Mouse (Mus musculus): ENCODE data around the gene Cdc42ep2. TPM values are rescaled to one million over a fixed set of nuclear protein-coding genes. Genes with fewer than 3 reads are reported as not detected.

Gene Cdc42ep2
- total RNA-seq (2021), result 1 to 10 TPM; 6.3 to 6.4 TPM

GRCm38 (mm10) chr19:5924713-5925093, at the start of gene Cdc42ep2:
Gene Cdc42ep2 (minus strand): TSS chr19:5924816.
- peak; percentile 63 to 79 for DNase-seq (ENCODE audit: extremely low spot score in 1 of 2, low spot score in 1 of 2)

- DNase-seq (ENCODE audit: extremely low spot score in 1 of 2, low spot score in 1 of 2), result no peak
Observed at GRCm38 (mm10) chr19:5967664-5968063, 43.0 kb upstream of the Cdc42ep2 start.

GRCm38 (mm10) chr19:5966786-5967185, 42.2 kb upstream of the Cdc42ep2 start:
- no peak for DNase-seq (ENCODE audit: extremely low spot score in 1 of 2, low spot score in 1 of 2)

- DNase-seq (ENCODE audit: extremely low spot score in 1 of 2, low spot score in 1 of 2), result no peak
Observed at GRCm38 (mm10) chr19:5965910-5966309, 41.3 kb upstream of the Cdc42ep2 start.

- peak; percentile 33 to 77 for DNase-seq (ENCODE audit: extremely low spot score in 1 of 2, low spot score in 1 of 2)
Observed at GRCm38 (mm10) chr19:5965280-5965679, 40.7 kb upstream of the Cdc42ep2 start.

- no peak for DNase-seq (ENCODE audit: extremely low spot score in 1 of 2, low spot score in 1 of 2)
Observed at GRCm38 (mm10) chr19:5964804-5965203, 40.2 kb upstream of the Cdc42ep2 start.

GRCm38 (mm10) chr19:5963883-5964562, 39.4 kb upstream of the Cdc42ep2 start, which contains the start of gene Pola2:
Gene Pola2 (minus strand): TSS chr19:5964202.
- DNase-seq (ENCODE audit: extremely low spot score in 1 of 2, low spot score in 1 of 2), result peak; percentile 80 to 84

GRCm38 (mm10) chr19:5962651-5963050, 38.0 kb upstream of the Cdc42ep2 start:
- DNase-seq (ENCODE audit: extremely low spot score in 1 of 2, low spot score in 1 of 2), result no peak

GRCm38 (mm10) chr19:5957371-5957770, 32.8 kb upstream of the Cdc42ep2 start:
- no peak for DNase-seq (ENCODE audit: extremely low spot score in 1 of 2, low spot score in 1 of 2)

- DNase-seq (ENCODE audit: extremely low spot score in 1 of 2, low spot score in 1 of 2), result peak; percentile 69 to 91
Observed at GRCm38 (mm10) chr19:5956685-5957084, 32.1 kb upstream of the Cdc42ep2 start.

GRCm38 (mm10) chr19:5955704-5956670, 31.4 kb upstream of the Cdc42ep2 start:
- no peak for DNase-seq (ENCODE audit: extremely low spot score in 1 of 2, low spot score in 1 of 2)

- no peak for DNase-seq (ENCODE audit: extremely low spot score in 1 of 2, low spot score in 1 of 2)
Observed at GRCm38 (mm10) chr19:5954936-5955335, 30.3 kb upstream of the Cdc42ep2 start.

GRCm38 (mm10) chr19:5954031-5954710, 29.6 kb upstream of the Cdc42ep2 start:
- no peak for DNase-seq (ENCODE audit: extremely low spot score in 1 of 2, low spot score in 1 of 2)

GRCm38 (mm10) chr19:5953201-5953770, 28.7 kb upstream of the Cdc42ep2 start:
- no peak for DNase-seq (ENCODE audit: extremely low spot score in 1 of 2, low spot score in 1 of 2)

GRCm38 (mm10) chr19:5952071-5952691, 27.6 kb upstream of the Cdc42ep2 start:
- no peak for DNase-seq (ENCODE audit: extremely low spot score in 1 of 2, low spot score in 1 of 2)

- DNase-seq (ENCODE audit: extremely low spot score in 1 of 2, low spot score in 1 of 2), result no peak
Observed at GRCm38 (mm10) chr19:5951631-5952030, 27.0 kb upstream of the Cdc42ep2 start.

GRCm38 (mm10) chr19:5950218-5950617, 25.6 kb upstream of the Cdc42ep2 start:
- no peak for DNase-seq (ENCODE audit: extremely low spot score in 1 of 2, low spot score in 1 of 2)

- no peak for DNase-seq (ENCODE audit: extremely low spot score in 1 of 2, low spot score in 1 of 2)
Observed at GRCm38 (mm10) chr19:5945891-5946290, 21.3 kb upstream of the Cdc42ep2 start.

- DNase-seq (ENCODE audit: extremely low spot score in 1 of 2, low spot score in 1 of 2), result no peak
Observed at GRCm38 (mm10) chr19:5945027-5945426, 20.4 kb upstream of the Cdc42ep2 start.

GRCm38 (mm10) chr19:5944145-5944544, 19.5 kb upstream of the Cdc42ep2 start:
- DNase-seq (ENCODE audit: extremely low spot score in 1 of 2, low spot score in 1 of 2), result no peak
